Mouse (Mus musculus) ZHBTc4 (cell line): ENCODE data around the gene Dync1h1.
A peak's percentile ranks its signal among the peaks of the same experiment; 100 is the strongest.
"Not testable (repeated sequence)": the region's sequence is repeated elsewhere in the genome, so short reads cannot be mapped to it uniquely, and the experiment has no call there.

Experiments used
- DNase-seq: peaks from one replicate; pipeline ENCODE4 v3.0.0-alpha.2; 2011; ENCODE audit warnings: low read depth, low spot score

Gene Dync1h1

GRCm38 (mm10) chr12:110606676-110607075, 5.4 kb downstream of the Dync1h1 start:
- DNase-seq: no peak

GRCm38 (mm10) chr12:110608460-110609152, 7.4 kb downstream of the Dync1h1 start:
- peak; percentile 93 for DNase-seq

- DNase-seq: no peak
Observed at GRCm38 (mm10) chr12:110609153-110609497, 7.9 kb downstream of the Dync1h1 start.

GRCm38 (mm10) chr12:110610713-110611112, 9.5 kb downstream of the Dync1h1 start:
- DNase-seq: no peak

- no peak for DNase-seq
Observed at GRCm38 (mm10) chr12:110630056-110630455, 28.8 kb downstream of the Dync1h1 start.

- DNase-seq: no peak
Observed at GRCm38 (mm10) chr12:110636293-110636692, 35.0 kb downstream of the Dync1h1 start.

GRCm38 (mm10) chr12:110637507-110638114, 36.4 kb downstream of the Dync1h1 start:
- DNase-seq: no peak

- no peak for DNase-seq
Observed at GRCm38 (mm10) chr12:110650241-110650641, 49.0 kb downstream of the Dync1h1 start.

GRCm38 (mm10) chr12:110651464-110651863, 50.2 kb downstream of the Dync1h1 start:
- no peak for DNase-seq

GRCm38 (mm10) chr12:110661746-110662145, 60.5 kb downstream of the Dync1h1 start:
- no peak for DNase-seq

- DNase-seq: no peak
Observed at GRCm38 (mm10) chr12:110667466-110668077, 66.3 kb downstream of the Dync1h1 start.

GRCm38 (mm10) chr12:110674243-110674642, 73.0 kb downstream of the Dync1h1 start:
- DNase-seq: peak; percentile 92

- no peak for DNase-seq
Observed at GRCm38 (mm10) chr12:110681191-110681590, 79.9 kb downstream of the Dync1h1 start.

- no peak for DNase-seq
Observed at GRCm38 (mm10) chr12:110681878-110682277, 80.6 kb downstream of the Dync1h1 start.

- no peak for DNase-seq
Observed at GRCm38 (mm10) chr12:110682561-110683299, 81.5 kb downstream of the Dync1h1 start, which contains the start of gene 1700001K19Rik. TSS of gene 1700001K19Rik (minus strand) at chr12:110682619.

- DNase-seq: no peak
Observed at GRCm38 (mm10) chr12:110683580-110683979, 82.3 kb downstream of the Dync1h1 start.

- peak; percentile 94 for DNase-seq
Observed at GRCm38 (mm10) chr12:110687894-110688734, 86.9 kb downstream of the Dync1h1 start.

GRCm38 (mm10) chr12:110688921-110689320, 87.7 kb downstream of the Dync1h1 start:
- DNase-seq: not testable (repeated sequence)

- peak; percentile 36 for DNase-seq
Observed at GRCm38 (mm10) chr12:110689919-110690643, 88.8 kb downstream of the Dync1h1 start.

- not testable (repeated sequence) for DNase-seq
Observed at GRCm38 (mm10) chr12:110693378-110693777, 92.1 kb downstream of the Dync1h1 start.
